Mouse (Mus musculus) E14TG2a.4 (cell line): ENCODE measurements around the gene Mrpl40.

ENCODE experiments used
- H3K27me3 ChIP-seq: 2 replicates; pipeline ENCODE4 v1.6.1; 2014; ENCODE audit warnings: low read length, control low read depth; ENCODE audit not compliant: insufficient read depth
- H3K36me3 ChIP-seq: 2 replicates; pipeline ENCODE4 v1.6.1; 2014; ENCODE audit warnings: low read length, control low read depth; ENCODE audit not compliant: insufficient read depth
- H3K4me1 ChIP-seq: replicated peaks from 2 replicates; pipeline ENCODE4 v1.6.1; 2014; ENCODE audit warnings: low read depth, low read length, control low read depth
- H3K4me3 ChIP-seq: replicated peaks from 2 replicates; pipeline ENCODE4 v1.5.1; 2014; ENCODE audit warnings: mild to moderate bottlenecking, low read length
- H3K9me3 ChIP-seq: 2 replicates; pipeline ENCODE4 v1.6.1; 2014; ENCODE audit warnings: low read length, control low read depth
- CTCF ChIP-seq: conservative IDR thresholded peaks from 2 replicates; pipeline ENCODE4 v1.5.1; 2014; ENCODE audit warnings: low read length
- NANOG ChIP-seq: IDR thresholded peaks from 2 replicates; pipeline ENCODE4 v1.6.1; 2014; ENCODE audit warnings: borderline replicate concordance, low read length, mixed read lengths
- POU5F1 ChIP-seq: IDR thresholded peaks from 2 replicates; pipeline ENCODE4 v1.6.1; 2014; ENCODE audit warnings: low read length, borderline replicate concordance

The Mrpl40 gene

DNA sequence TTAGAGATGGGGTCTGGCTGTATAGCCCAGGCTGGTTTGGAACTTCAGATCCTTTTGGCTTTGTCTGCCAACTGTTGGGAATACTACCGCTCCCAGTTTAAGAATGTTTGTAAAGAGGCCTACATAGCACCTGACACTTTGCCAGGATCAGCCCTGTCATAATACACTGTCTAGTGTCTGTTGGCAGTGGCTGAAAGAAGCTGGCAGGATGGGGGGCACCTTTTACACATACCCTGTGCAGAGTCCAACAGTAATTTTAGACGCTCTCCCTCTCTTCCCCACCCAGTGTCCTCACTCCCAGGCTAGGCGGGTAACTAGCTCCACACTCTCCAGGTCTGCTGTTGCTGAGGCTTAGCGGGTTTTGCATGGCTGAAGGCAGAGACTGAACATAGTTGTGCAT, 38.3 kb downstream of the Mrpl40 start:
- no peaks in the 10 kb centered on the region for H3K27me3 ChIP-seq
- H3K36me3 ChIP-seq, result peaks cover 42% of the 10 kb centered on the region
- peaks cover 29% of the 10 kb centered on the region for H3K4me1 ChIP-seq
- no peaks in the 10 kb centered on the region for H3K9me3 ChIP-seq
- TF ChIP-seq POU5F1, result no peak
- no peak for TF ChIP-seq NANOG
- TF ChIP-seq CTCF, result no peak
- no peak overlapping the region for H3K4me3 ChIP-seq

DNA sequence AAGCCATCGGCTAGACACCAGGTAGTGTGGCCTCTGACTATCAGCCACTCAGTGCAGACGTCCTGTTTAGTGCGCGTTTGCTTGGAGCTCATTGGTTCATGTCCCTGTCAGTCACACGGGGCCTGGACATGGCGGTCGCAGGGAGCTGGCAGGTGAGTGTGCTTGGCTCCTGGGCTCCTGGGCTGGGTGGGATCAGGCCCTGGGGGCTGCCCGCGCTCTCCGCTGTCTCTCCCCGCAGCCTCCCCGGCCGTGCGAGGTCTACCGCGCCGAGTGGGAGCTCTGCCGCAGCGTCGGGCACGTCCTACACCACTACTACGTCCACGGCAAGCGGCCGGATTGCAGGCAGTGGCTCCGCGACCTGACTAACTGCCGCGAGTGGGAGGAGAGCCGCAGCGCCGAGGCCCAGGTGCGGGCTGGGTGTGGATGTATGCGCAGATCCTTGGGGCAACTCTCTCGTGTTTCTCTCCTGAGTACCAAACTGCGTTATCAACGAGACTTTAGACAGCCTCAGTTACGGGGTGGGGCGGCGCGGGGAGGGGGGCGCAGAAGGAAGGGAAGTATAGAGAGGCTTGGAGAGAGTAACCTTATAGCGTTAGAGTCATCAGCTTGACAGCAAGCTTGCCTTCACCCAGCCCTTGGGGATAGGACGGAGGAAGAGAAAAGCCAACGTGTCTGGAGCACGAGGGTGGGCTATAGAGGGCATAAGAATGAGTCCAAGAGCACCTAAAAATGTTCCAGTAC, 40.0 kb downstream of the Mrpl40 start, which contains the start of the genes 2510002D24Rik and Gm28539:
Gene 2510002D24Rik, plus strand, starts transcription at position 111 of the 741 bp plus-strand sequence.
Gene Gm28539, plus strand, starts transcription at position 117 of the 741 bp plus-strand sequence.
- TF ChIP-seq NANOG, result no peak
- no peak for TF ChIP-seq POU5F1
- TF ChIP-seq CTCF, result no peak
- Histone ChIP-seq H3K4me3 (peak within 1 kb of the TSS; percentile 94), H3K36me3 (peaks cover 59% of the 10 kb centered on the region), H3K9me3 (no peaks in the 10 kb centered on the region), H3K27me3 (no peaks in the 10 kb centered on the region), H3K4me1 (peaks cover 29% of the 10 kb centered on the region)

DNA sequence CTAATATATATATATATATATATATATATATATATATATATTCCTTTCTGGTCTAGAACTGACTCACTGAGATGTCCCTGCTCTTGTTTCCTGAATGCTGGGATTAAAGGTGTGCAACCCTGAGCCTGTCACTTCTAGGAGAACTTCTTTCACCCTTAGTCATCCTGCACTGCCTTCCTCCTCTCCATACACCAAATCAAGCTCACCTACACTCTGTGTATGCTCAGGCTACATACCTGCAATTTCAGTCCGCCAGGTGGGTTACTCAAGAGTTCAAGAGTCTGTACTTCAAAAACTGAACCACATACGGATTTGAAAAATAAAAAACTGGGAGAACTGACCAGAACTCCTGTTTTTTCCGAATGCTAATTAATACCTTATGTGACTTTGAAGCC, 40.6 kb downstream of the Mrpl40 start:
- H3K27me3 ChIP-seq, result no peaks in the 10 kb centered on the region
- H3K4me1 ChIP-seq, result peaks cover 29% of the 10 kb centered on the region
- TF ChIP-seq POU5F1, result no peak
- no peak for TF ChIP-seq NANOG
- no peak for TF ChIP-seq CTCF
- H3K36me3 ChIP-seq, result peaks cover 64% of the 10 kb centered on the region
- H3K9me3 ChIP-seq, result no peaks in the 10 kb centered on the region
- peak overlapping the region; percentile 94 for H3K4me3 ChIP-seq

DNA sequence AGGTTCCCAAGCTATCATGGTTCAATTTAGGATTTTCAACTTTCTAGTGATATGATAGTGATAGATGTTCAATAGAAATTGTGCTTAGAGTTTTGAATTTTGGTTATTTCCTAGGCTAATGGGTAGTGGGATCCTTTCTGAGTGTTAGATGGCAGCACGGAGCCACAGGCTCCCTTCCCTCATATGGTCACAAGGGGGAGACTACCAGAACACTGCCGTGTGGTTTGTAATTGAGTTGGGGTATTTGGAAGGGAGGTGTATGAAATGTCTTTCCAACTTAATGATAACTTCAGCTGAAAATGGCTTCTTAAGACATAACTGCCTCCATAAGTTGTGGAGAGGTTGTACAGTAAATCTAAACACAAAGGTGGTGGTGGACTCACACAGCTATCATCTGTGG, 43.2 kb downstream of the Mrpl40 start:
- no peak overlapping the region for H3K4me3 ChIP-seq
- H3K4me1 ChIP-seq, result peaks cover 20% of the 10 kb centered on the region
- no peaks in the 10 kb centered on the region for H3K27me3 ChIP-seq
- H3K9me3 ChIP-seq, result no peaks in the 10 kb centered on the region
- H3K36me3 ChIP-seq, result peaks cover 74% of the 10 kb centered on the region
- TF ChIP-seq POU5F1 (no peak), CTCF (peak; percentile 22; the same call in 1 of the 2 replicates), NANOG (no peak)

DNA sequence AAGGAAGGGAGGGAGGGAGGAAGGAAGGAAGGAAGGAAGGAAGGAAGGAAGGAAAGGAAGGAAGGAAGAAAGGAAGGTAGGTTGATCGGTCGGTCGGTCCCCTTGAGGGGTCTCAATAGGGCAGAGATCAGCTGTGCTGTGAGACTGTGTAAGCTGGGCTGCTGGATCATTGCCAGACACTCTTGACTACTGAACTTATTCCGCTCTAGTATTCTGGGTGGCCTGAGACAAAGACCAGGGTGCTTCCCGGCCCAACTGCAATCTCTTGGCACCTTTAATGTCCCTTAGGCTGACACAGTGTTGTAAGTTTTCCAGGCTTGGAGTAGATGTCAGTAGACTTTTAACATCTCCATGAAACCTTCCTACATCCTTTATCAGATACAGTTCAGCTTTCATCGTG, 47.6 kb downstream of the Mrpl40 start:
- TF ChIP-seq CTCF (no peak), POU5F1 (no peak), NANOG (no peak)

DNA sequence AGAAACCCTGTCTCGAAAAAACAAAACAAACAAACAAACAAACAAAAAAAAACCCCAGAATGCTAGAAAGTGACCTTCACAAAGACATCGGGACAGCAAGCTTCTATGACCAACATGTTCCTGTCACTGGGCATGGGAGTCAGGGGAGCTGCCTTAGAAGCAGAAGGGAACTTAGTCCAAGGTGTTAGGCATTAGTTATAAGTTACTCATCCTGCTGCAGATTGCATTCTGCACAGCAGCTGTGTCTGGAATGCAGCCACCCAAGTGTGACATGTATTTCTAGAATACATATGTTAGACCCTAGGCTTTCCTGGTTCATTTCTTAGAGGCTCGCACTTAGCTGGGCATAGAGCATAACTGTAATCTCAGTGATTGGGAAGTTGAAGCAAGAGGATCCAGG, 48.0 kb downstream of the Mrpl40 start:
- Histone ChIP-seq H3K36me3 (peaks cover 99% of the 10 kb centered on the region), H3K4me3 (no peak overlapping the region), H3K27me3 (no peaks in the 10 kb centered on the region), H3K9me3 (no peaks in the 10 kb centered on the region), H3K4me1 (no peaks in the 10 kb centered on the region)
- TF ChIP-seq POU5F1, result no peak
- no peak for TF ChIP-seq CTCF
- TF ChIP-seq NANOG, result no peak

More for the DNA sequence above, 47.6 kb downstream of the Mrpl40 start:
- Histone ChIP-seq H3K27me3 (no peaks in the 10 kb centered on the region), H3K4me1 (no peaks in the 10 kb centered on the region), H3K36me3 (peaks cover 99% of the 10 kb centered on the region), H3K9me3 (no peaks in the 10 kb centered on the region), H3K4me3 (no peak overlapping the region)

DNA sequence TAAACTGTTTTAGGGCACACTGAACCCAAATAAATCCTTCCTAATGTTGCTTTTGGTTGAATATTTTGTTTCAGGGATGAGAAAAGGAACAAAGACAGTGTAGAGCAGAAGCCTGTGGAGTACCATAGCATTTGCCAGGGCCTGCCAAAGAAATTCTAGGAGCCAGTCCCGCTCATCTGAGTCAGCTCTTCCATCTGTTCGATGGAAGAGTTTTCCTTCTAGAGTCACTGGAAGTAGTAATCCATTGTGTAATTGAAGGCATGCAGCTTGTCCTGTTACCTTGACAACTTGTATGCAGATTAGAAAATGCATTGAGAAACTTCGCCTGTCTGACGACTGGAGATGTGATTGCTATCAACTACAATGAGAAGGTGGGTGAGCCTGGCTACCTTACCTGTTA, 53.7 kb downstream of the Mrpl40 start:
- Histone ChIP-seq H3K36me3 (peaks cover 99% of the 10 kb centered on the region), H3K4me3 (no peak overlapping the region), H3K9me3 (no peaks in the 10 kb centered on the region), H3K4me1 (peaks cover 18% of the 10 kb centered on the region), H3K27me3 (no peaks in the 10 kb centered on the region)
- no peak for TF ChIP-seq POU5F1
- TF ChIP-seq CTCF, result no peak
- TF ChIP-seq NANOG, result no peak

DNA sequence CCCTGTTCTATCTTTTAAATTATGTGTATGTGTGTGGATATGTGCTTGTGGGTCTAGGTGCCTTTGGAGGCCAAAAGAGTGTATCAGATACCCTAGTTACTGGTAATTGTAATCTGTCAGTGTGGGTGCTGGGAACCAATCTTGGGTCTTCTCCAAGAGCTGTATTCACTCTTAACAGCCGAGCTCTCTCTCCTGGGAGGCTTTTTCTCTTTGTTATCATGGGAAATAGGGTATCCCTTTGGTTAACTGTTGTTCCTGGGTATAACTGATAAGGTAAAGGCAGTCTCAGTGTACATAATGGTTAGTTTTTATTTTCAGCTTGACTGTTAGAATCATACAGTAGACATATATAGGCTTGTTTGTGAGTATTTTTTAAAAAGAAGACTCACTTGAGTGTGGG, 54.3 kb downstream of the Mrpl40 start:
- no peak for TF ChIP-seq CTCF
- TF ChIP-seq POU5F1, result no peak
- TF ChIP-seq NANOG, result no peak
- Histone ChIP-seq H3K9me3 (no peaks in the 10 kb centered on the region), H3K4me1 (peaks cover 18% of the 10 kb centered on the region), H3K36me3 (peaks cover 99% of the 10 kb centered on the region), H3K27me3 (no peaks in the 10 kb centered on the region), H3K4me3 (no peak overlapping the region)
